Mouse (Mus musculus): Measurements from ENCODE around the gene Uqcc2. TPM values are rescaled to one million over a fixed set of nuclear protein-coding genes. Genes with fewer than 3 reads are reported as not detected.
A peak's percentile ranks its signal among the peaks of the same experiment; 100 is the strongest.

Gene Uqcc2
- polyA plus RNA-seq, 1 experiment: 218 TPM

- 18% methylated on average over 18 of the region's 18 CpGs for WGBS
- Histone ChIP-seq H3K4me3 (ENCODE audit: insufficient read depth, low read depth, low read length) (no peak overlapping the region), H3K27me3 (replicated peaks; ENCODE audit: control insufficient read depth, insufficient read depth, low read length) (no peaks in the 10 kb centered on the region), H3K4me1 (ENCODE audit: control insufficient read depth, insufficient read depth, low read length) (no peaks in the 10 kb centered on the region), H3K36me3 (ENCODE audit: control insufficient read depth, insufficient read depth, low read length) (no peaks in the 10 kb centered on the region), H3K27ac (ENCODE audit: insufficient read depth, low read depth, low read length) (no peak overlapping the region)
- TF ChIP-seq CTCF (conservative IDR thresholded peaks at IDR 0.05; ENCODE audit: insufficient read depth, insufficient read length, low read depth, low read length) (peak; percentile 49), POLR2A (IDR thresholded peaks at IDR 0.05; ENCODE audit: low read depth, low read length) (no peak)
- peak; percentile 70 for DNase-seq
Observed at GRCm38 (mm10) chr17:27120561-27121024, 13.1 kb downstream of the Uqcc2 start.

- DNase-seq: no peak
- no peak for TF ChIP-seq POLR2A (IDR thresholded peaks at IDR 0.05; ENCODE audit: low read depth, low read length)
- TF ChIP-seq CTCF (conservative IDR thresholded peaks at IDR 0.05; ENCODE audit: insufficient read depth, insufficient read length, low read depth, low read length): no peak
- Histone ChIP-seq H3K36me3 (ENCODE audit: control insufficient read depth, insufficient read depth, low read length) (no peaks in the 10 kb centered on the region), H3K27ac (ENCODE audit: insufficient read depth, low read depth, low read length) (no peak overlapping the region), H3K4me1 (ENCODE audit: control insufficient read depth, insufficient read depth, low read length) (no peaks in the 10 kb centered on the region), H3K4me3 (ENCODE audit: insufficient read depth, low read depth, low read length) (no peak overlapping the region), H3K27me3 (replicated peaks; ENCODE audit: control insufficient read depth, insufficient read depth, low read length) (no peaks in the 10 kb centered on the region)
- WGBS: 70% methylated on average over 8 of the region's 8 CpGs
Observed at GRCm38 (mm10) chr17:27119954-27120353, 13.8 kb downstream of the Uqcc2 start.

- Histone ChIP-seq H3K4me3 (ENCODE audit: insufficient read depth, low read depth, low read length) (no peak overlapping the region), H3K27me3 (replicated peaks; ENCODE audit: control insufficient read depth, insufficient read depth, low read length) (no peaks in the 10 kb centered on the region), H3K4me1 (ENCODE audit: control insufficient read depth, insufficient read depth, low read length) (no peaks in the 10 kb centered on the region), H3K36me3 (ENCODE audit: control insufficient read depth, insufficient read depth, low read length) (no peaks in the 10 kb centered on the region), H3K27ac (ENCODE audit: insufficient read depth, low read depth, low read length) (no peak overlapping the region)
- DNase-seq: no peak
- 87% methylated on average over 4 of the region's 4 CpGs for WGBS
- TF ChIP-seq POLR2A (IDR thresholded peaks at IDR 0.05; ENCODE audit: low read depth, low read length) (no peak), CTCF (conservative IDR thresholded peaks at IDR 0.05; ENCODE audit: insufficient read depth, insufficient read length, low read depth, low read length) (no peak)
Observed at GRCm38 (mm10) chr17:27119540-27119895, 14.2 kb downstream of the Uqcc2 start.

GRCm38 (mm10) chr17:27118676-27119539, 14.8 kb downstream of the Uqcc2 start:
- Histone ChIP-seq H3K27me3 (replicated peaks; ENCODE audit: control insufficient read depth, insufficient read depth, low read length) (no peaks in the 10 kb centered on the region), H3K4me3 (ENCODE audit: insufficient read depth, low read depth, low read length) (no peak overlapping the region), H3K4me1 (ENCODE audit: control insufficient read depth, insufficient read depth, low read length) (no peaks in the 10 kb centered on the region), H3K36me3 (ENCODE audit: control insufficient read depth, insufficient read depth, low read length) (no peaks in the 10 kb centered on the region), H3K27ac (ENCODE audit: insufficient read depth, low read depth, low read length) (no peak overlapping the region)
- TF ChIP-seq POLR2A (IDR thresholded peaks at IDR 0.05; ENCODE audit: low read depth, low read length) (no peak), CTCF (conservative IDR thresholded peaks at IDR 0.05; ENCODE audit: insufficient read depth, insufficient read length, low read depth, low read length) (no peak)
- 66% methylated on average over 25 of the region's 25 CpGs for WGBS
- DNase-seq: peak; percentile 36

GRCm38 (mm10) chr17:27110072-27110471, 23.6 kb downstream of the Uqcc2 start:
- H3K4me3 ChIP-seq (ENCODE audit: insufficient read depth, low read depth, low read length): no peak overlapping the region
- H3K27me3 ChIP-seq (replicated peaks; ENCODE audit: control insufficient read depth, insufficient read depth, low read length): no peaks in the 10 kb centered on the region
- H3K27ac ChIP-seq (ENCODE audit: insufficient read depth, low read depth, low read length): no peak overlapping the region
- TF ChIP-seq POLR2A (IDR thresholded peaks at IDR 0.05; ENCODE audit: low read depth, low read length) (no peak), CTCF (conservative IDR thresholded peaks at IDR 0.05; ENCODE audit: insufficient read depth, insufficient read length, low read depth, low read length) (no peak)
- H3K36me3 ChIP-seq (ENCODE audit: control insufficient read depth, insufficient read depth, low read length): no peaks in the 10 kb centered on the region
- H3K4me1 ChIP-seq (ENCODE audit: control insufficient read depth, insufficient read depth, low read length): no peaks in the 10 kb centered on the region
- 71% methylated on average over 7 of the region's 7 CpGs for WGBS
- no peak for DNase-seq

- TF ChIP-seq CTCF (conservative IDR thresholded peaks at IDR 0.05; ENCODE audit: insufficient read depth, insufficient read length, low read depth, low read length): no peak
- no peak for TF ChIP-seq POLR2A (IDR thresholded peaks at IDR 0.05; ENCODE audit: low read depth, low read length)
- Histone ChIP-seq H3K27ac (ENCODE audit: insufficient read depth, low read depth, low read length) (no peak overlapping the region), H3K27me3 (replicated peaks; ENCODE audit: control insufficient read depth, insufficient read depth, low read length) (no peaks in the 10 kb centered on the region), H3K36me3 (ENCODE audit: control insufficient read depth, insufficient read depth, low read length) (no peaks in the 10 kb centered on the region), H3K4me3 (ENCODE audit: insufficient read depth, low read depth, low read length) (no peak overlapping the region), H3K4me1 (ENCODE audit: control insufficient read depth, insufficient read depth, low read length) (no peaks in the 10 kb centered on the region)
- peak; percentile 12 for DNase-seq
- WGBS: 64% methylated on average over 6 of the region's 6 CpGs
Observed at GRCm38 (mm10) chr17:27107936-27108335, 25.8 kb downstream of the Uqcc2 start.

- WGBS: 87% methylated on average over 9 of the region's 9 CpGs
- no peak overlapping the region for H3K4me3 ChIP-seq (ENCODE audit: insufficient read depth, low read depth, low read length)
- H3K27me3 ChIP-seq (replicated peaks; ENCODE audit: control insufficient read depth, insufficient read depth, low read length): no peaks in the 10 kb centered on the region
- no peaks in the 10 kb centered on the region for H3K4me1 ChIP-seq (ENCODE audit: control insufficient read depth, insufficient read depth, low read length)
- TF ChIP-seq CTCF (conservative IDR thresholded peaks at IDR 0.05; ENCODE audit: insufficient read depth, insufficient read length, low read depth, low read length): peak; percentile 35; the same call in 1 of the 2 replicates
- TF ChIP-seq POLR2A (IDR thresholded peaks at IDR 0.05; ENCODE audit: low read depth, low read length): no peak
- no peak overlapping the region for H3K27ac ChIP-seq (ENCODE audit: insufficient read depth, low read depth, low read length)
- DNase-seq: peak; percentile 20
- no peaks in the 10 kb centered on the region for H3K36me3 ChIP-seq (ENCODE audit: control insufficient read depth, insufficient read depth, low read length)
Observed at GRCm38 (mm10) chr17:27106745-27107144, 27.0 kb downstream of the Uqcc2 start.
